Mouse (Mus musculus) forelimb bud, embryonic 11.5 days (tissue): ENCODE measurements around the gene Otop3.

ENCODE experiments used
- DNase-seq: peaks from one replicate; pipeline ENCODE4 v3.0.0-alpha.2; 2012; ENCODE audit warnings: low read depth, low spot score

The Otop3 gene

DNA sequence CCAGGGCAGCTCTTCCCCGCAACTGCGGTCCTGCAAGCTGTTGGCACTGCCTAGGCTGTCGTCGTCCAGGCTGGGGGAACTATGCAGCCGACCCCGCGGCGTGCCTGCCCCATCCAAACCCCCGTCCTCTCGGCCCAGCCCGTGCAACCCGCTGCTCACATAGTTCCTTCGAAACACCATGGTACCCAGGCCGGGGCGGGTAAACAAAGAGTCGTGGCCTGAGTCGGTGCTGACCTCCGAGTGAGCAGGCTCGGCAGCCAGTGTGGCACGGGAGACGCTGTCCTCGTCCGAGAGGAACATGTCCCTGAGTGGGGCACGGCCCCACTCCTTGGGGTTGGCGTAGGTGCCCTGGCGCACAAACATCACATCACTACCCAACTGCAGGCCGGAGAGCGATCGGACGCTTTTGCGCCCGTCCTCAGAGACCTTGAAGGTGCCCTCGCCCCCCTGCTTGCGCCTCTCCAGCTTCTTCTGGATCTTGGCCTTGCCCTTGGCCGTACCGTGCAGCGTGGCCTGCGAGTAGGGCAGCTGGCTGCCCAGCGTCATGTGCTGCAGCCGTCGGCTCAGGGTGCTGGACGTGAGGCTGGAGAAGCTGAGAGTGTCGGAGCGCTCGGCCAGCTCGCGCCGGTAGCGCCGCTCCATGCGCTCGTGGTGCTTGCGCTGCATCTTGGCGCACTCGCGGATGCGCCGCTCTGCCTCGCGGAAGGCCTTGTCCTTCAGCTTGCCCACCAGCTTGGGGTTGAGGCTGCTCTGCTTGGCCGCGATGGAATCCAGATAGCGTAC lies 16.1 kb upstream of the Otop3 start:
- no peak for DNase-seq

DNA sequence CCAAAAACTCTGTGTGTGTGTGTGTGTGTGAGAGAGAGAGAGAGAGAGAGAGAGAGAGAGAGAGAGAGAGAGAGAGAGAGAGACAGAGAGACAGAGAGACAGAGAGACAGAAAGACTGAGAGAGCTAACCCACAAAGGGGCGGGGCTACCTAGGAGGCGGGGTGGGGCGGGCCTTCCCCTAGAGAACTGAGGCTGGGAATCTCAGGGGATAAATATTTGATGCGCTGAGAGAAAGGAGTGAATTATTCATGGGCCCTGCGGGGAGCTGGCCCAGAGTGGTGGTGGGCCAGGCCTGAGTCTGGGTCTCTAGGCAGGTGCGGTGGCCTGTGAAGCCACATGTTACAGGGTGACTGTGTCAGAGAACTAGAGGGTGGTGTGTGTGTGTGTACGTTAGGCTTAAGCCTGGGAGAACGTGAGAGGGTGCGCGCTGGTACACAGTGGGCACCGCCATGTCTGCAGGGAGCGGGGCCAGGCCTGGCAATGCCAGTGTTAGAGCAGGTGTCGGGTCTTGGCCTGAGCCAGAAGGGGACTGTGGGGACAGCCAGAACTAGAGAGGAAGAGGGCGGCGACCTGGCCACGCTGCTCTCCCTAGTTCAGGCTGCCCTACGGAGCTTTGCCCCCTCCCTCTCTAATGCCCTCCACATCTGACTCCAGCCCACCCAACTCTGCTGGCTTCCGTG lies 14.7 kb upstream of the Otop3 start:
- no peak for DNase-seq

DNA sequence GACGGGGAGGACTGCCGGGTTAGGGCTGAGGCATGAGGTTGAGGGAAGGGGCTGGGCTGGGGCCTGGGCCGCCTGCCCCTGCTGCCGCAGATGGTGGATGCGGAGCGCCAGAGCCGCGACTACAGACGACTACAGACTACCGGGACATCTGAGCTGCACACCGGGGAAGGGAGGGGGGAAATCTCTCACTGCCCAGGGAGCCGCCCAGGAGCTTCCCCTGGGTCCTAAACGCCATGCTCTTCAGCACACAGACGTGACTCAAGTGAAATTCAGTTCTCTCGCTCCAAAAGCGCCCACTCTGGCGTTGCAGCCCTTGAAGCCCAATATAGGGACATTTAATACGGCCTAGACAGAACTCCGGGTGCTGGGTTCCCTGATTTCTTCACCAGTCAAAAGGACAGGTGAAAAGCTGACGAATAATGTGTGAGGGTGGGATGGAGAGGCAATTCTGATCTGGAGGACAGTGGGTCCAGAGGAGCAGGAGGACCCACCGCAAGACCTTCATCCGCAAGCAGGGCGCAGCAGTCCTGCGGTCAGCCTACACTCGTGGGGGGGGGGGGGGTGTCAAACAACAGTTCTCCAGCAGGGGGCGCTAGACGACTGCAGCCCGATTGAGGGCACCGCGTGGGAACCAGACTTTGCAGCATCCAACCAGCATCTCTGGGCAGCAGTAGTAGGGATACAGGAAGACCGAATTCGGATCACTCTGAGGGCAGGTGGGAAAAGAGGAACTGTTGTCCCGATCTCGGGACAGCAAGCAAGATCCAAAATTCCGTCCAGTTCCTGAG lies 12.4 kb upstream of the Otop3 start, which contains the start of gene Ush1g:
Gene Ush1g, minus strand, starts transcription at position 136 of the 788 bp plus-strand sequence.
- peak; percentile 78 for DNase-seq

- no peak for DNase-seq
Observed at GRCm38 (mm10) chr11:115323354-115323753, 11.2 kb upstream of the Otop3 start.

DNA sequence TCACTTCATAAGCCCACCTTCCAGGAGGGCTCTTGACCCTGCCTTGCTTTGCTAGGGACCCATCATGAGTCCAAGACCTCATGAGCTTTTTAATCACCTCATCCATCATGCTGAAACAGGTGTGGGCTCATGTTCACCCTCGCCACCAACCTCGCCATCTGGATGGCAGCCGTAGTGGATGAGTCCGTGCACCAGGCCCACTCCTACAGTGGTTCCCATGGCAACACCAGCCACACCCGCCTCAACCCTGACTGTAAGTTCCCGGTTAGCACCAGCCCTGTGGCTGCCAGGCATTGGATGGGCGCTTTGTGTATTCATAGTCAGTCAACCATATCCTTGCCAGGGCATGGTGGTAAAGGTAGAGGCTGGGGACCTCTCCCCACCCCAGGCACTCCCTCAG lies 7.8 kb upstream of the Otop3 start:
- DNase-seq = peak; percentile 24

DNA sequence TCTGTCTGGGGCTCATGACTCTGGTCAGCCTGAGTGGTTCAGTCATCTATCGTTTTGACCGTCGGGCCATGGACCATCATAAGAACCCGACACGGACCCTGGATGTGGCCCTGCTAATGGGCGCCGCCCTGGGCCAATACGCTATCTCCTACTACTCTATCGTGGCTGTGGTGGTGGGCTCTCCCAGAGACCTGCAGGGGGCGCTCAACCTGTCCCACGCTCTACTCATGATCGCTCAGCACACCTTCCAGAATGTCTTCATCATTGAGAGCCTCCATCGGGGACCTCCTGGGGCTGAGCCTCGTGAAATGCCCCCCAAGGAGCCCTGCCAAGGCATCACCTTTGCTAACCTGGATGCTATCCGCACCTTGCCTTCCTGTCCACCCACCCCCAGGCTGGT lies 5.2 kb upstream of the Otop3 start:
- no peak for DNase-seq

DNA sequence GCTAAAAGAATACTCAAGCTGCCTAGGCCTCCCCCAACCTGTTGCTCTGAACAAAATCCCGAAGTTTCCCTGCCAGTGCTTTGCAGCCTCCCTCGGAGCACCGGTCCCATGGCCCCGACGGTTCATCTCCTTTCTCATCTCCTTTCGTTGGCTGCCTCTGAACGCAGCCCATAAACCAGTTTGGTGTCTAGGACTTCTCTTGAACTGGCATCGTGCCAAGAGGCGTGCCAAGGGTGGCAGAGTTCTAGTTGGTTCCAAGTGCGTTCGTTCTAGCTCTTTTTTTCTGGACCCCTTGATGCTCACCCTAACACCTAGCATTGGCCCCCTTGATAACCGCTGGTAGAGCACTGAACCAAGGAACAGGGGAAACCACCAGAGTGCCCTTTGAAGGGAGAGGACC lies 692 bp downstream of the Otop3 start:
- DNase-seq = no peak

DNA sequence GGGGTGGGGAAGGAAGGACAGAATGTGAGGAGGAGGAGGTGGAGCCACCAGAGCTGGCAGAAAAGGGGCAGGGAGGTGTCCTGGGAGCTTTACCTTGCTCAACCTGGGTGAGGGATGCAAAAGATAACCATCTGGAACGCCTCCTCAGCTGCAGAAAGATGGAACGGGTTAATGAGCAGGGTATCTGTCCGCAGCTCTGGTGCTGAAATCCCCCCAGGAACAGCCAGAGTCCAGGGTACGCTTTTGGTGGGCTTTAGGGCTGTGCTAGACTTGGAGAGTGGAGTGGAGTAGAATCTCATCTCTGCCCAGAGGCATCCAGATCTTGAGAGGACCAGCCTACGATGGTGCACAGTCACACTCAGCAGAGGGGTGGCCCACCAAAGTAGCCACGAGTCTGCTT lies 1.6 kb downstream of the Otop3 start:
- DNase-seq = peak; percentile 57

DNA sequence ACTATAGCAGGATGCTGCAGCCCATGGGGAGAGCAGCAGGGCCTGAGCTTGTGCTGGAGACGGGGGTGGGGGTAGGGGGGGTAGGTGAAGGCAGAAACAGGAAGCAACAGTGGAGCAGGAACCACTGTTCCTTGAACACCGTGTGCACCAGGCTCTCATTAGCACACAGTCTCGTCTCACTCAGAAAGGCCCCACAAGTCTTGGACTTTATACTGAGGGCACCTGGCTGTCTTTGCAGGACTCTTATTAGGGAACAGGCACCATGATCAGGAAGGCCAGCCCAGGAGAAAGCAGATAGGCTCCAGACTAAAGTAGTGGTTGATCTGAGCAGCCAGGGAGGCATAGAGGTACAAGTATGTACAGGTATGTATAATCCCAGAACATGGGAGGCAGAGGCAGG lies 2.8 kb downstream of the Otop3 start:
- DNase-seq = no peak

- DNase-seq = no peak
Observed at GRCm38 (mm10) chr11:115337826-115338225, 3.3 kb downstream of the Otop3 start.

DNA sequence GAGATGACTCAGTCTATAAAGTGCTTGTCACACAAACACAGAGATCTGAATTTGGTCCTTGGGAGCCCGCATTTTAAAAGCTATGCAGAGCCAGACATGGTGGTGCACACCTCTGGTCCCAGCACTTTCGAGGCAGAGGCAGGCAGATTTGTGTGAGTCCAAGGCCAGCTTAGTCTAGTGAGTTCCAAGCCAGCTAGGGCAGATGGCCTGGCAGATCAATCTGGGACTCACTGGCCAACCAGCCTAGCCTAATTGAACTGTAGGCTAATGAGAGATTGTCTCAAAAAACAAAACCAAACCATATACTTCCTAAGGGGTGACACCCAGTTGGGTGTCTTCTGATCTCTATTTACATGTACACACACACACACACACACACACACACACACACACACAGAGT lies 6.7 kb downstream of the Otop3 start:
- no peak for DNase-seq

DNA sequence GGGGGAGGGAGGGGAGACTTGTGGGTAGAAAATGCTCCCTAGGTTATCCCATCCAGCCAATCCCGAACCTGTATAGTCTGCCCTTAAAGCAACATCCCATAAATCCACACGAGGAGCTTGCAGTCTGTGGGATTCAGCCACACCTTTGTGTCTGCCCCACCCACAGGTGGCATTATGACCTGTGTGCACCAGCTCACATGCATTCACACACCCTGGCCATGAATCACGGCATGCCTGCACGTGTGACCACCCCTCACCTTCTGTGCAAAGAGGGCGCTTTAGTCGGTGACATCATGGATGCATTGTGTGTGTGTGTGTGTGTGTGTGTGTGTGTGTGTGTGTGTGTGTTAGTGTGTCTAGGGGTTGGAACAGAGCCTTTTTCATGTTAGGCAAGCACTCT lies 7.3 kb downstream of the Otop3 start:
- DNase-seq = no peak

DNA sequence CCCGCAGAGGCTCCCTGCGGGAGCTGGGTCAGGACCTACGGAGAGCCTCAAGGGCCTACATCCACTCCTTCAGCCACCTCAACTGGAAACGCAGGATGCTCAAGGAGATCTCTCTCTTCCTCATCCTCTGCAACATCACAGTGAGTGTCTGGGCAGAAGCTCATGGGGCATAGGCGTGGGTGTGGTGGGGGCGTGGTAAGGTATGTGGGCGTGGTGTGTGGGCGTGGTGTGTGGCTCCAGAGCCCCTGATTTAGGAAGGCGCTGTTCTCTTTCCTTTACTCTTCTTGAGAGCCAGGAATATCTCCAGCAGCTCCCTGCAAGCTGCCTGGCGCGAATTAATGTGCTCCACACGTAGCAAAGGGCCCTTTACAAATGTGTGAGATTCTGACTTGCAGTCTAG lies 10.4 kb downstream of the Otop3 start:
- no peak for DNase-seq

DNA sequence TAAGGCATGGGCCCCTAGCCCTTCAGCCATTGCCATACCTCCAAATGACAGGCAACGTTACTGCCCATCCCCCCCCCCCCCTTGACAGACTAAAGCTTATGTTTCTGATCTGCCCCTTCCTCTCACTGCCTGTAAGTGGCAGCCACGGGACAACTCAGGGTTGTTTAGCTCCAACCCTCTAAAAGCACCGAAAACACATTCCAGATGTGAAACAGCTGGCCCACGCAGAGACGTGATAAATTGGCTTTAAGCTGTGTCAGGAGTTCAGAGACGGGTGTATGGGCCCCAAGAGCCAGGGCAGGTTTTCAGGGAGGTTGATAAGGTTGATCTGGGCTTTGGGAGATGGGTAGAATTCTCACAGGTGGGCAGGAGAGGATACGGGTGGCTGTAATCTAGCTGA lies 11.0 kb downstream of the Otop3 start:
- peak; percentile 87 for DNase-seq

DNA sequence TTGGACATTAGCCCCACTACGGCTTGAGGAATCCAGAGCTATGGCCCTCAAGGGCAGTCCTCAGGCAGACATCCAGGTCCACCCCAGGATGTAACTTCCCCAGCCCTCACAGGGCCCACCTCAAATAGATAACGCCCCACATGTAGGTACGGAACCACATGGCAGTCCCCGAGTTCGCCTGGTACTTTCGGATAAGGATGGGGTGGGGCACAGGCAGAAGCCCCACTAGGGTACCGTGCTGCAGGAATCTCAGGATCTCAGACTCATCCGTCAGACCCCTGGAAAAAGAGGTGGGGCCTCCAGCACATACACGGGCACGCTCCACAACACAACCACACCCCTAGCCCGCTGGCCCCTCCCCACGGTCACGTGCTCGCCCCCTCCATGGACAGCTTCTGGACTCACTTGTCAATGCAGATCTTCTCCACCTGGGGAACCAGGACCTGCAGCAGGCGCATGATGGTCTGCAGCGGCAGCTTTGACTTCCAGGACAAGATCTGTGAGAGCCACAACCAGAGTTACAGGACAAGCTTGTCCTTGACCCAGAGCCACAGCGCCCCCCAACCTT lies 14.2 kb downstream of the Otop3 start:
- no peak for DNase-seq

DNA sequence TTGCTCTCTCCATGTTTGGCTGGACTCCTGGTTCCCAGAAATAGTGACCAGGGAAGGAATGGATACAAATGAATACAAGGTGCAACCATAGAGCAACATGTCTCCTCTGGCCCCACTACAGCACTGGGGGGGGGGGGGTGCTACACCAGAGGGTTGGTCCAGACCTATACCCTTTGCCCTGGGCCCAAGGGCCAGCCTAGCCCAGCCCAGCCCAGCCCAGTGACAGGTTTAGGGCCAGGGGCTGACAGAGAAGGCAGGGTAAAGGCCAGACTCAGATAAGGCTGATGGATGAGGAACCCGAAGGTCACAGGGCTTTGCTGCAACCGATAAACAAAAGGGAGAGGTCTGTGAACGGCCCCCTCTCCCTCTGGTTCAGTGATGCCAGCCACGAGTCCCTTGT lies 15.4 kb downstream of the Otop3 start:
- no peak for DNase-seq

DNA sequence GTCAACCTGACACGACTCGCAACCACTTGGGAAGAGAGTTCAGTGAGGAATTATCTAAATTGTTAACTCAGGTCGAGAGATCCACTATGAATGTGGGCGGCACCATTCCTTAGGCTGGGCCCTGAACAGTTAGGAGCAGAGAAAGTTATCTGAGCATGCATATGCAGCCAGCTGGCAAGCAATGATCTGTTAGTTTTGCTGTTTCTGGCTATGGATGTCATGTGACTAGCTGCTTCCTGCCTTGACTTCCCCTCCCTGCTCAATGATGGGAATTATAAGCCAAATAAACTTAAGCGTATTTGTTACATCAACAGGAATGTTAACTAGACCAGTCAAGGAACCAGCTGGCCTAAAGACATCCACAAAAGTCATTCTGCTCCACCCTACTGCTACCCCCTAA lies 18.8 kb downstream of the Otop3 start:
- DNase-seq = no peak

DNA sequence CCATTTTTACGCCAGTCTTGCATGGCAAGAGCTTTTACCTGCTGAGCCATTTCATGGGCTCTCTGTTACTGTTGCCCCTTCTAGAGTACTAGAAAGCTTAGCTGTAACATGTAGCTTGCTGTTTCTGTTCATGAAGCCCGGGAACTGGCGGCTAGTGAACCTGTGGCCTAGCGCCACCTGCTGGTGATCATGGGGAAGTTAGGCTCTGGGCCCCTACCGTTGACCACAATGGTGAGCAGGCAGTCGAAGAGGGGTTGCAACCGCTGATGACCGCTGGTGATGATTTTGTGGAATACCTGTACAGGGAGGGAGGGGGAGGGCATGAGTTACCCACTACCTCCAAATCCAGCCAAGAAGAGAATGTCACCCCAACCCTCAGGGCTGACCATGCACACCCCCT lies 19.7 kb downstream of the Otop3 start:
- DNase-seq = peak; percentile 85

DNA sequence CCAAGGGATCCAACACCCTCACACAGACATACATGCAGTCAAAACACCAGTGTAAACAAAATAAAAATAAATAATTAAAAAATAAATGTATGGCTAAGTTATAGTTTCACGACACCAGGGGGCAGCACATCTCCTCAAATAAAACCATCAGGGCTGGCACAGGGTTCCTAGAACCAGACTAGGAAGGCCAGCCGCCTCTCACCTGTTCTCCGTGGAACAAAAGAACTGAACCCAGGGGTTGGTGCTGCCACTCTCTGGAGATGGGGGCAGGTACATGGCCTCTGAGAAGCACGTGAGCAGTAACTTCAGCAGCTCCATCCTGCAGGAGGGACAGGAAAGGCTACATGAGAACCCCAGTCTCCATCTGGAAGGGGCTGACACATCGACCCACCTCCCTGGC lies 23.9 kb downstream of the Otop3 start:
- peak; percentile 69 for DNase-seq

DNA sequence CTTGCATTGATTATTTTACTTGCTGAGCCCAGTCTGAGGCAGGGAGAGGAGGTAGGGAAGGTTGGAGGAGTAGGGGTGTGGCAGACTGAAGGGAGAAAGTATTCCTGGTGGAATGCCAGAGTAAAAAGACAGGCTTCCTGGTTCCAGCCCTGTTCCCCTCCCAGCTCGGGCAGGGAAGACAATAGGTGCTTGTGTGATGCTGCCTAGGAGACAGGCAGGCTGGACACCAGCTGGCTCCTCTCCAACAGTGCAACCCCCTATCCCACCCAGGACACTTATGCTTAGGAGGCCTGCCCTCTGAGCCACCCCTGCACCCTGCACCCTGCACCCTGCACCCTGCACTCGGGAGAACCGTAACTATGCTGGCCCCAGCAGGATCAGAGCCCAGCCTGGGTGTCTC lies 24.8 kb downstream of the Otop3 start:
- no peak for DNase-seq

DNA sequence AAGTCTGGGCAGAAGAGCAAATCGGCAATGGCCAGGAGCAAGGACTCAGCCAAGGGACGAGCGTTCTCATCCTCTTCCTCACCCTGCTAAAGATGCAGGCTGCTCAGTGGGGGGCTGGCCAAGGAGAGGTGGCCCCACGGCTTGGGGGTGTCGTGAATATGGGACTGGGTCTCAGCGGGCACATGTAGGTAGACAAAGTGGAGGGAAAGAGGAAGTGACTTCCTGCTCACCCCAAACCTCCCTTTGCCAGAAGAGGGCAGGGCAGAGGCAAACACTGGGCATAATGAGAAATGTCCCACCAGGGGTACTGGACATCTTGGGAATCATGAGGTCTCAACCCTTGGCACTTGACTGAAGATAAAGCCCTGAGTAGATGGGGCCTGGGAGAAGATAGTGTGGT lies 25.2 kb downstream of the Otop3 start:
- DNase-seq = no peak

GRCm38 (mm10) chr11:115364136-115364535 lies 29.6 kb downstream of the Otop3 start:
- DNase-seq = no peak
